Mouse (Mus musculus) inflammation-experienced regulatory T-cells, adult 16 weeks (primary cell): ENCODE measurements around the gene Rgs21. TPM values are rescaled to one million over a fixed set of nuclear protein-coding genes. Genes with fewer than 3 reads are reported as not detected.

Source experiments
- polyA plus RNA-seq: library from polyadenylated mRNA; unstranded; fragments of 100-300 nt; shearing (Covaris generic); gene quantifications from one replicate; pipeline ENCODE4 v1.2.1, GENCODE M21; 2017

The Rgs21 gene
- polyA plus RNA-seq: not detected

DNA sequence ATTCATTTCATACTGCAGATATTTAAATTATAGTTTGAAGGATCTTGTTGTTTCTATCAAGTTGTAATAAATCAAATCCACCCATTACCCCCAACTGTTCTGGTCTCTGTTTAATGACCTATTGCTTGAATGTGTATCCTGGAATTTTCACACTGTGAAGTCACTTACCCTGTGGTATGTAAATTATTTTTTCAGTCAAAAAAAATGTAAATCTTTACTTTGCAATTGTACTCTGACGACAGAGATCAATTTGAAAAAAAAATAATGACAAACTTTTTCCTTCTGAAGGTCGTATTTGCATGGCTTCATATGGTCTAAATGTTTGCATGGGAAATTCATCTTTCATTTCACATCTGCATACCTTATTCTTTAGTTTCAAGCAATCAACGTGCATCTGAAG is at the start of gene Rgs21:
Gene Rgs21 (minus strand): TSS at position 101 of the 400 bp plus-strand sequence.

Other genes with a start within 250 kb of the Rgs21 start
- 0.15 TPM for gene Rgs18, start 207.8 kb upstream of the Rgs21 start, polyA plus RNA-seq